Mouse (Mus musculus): ENCODE data around the gene Lipt2.

- TF ChIP-seq CTCF (IDR thresholded peaks at IDR 0.05; ENCODE audit: low read depth, low read length) = no peak
- no peak for TF ChIP-seq GATA1 (IDR thresholded peaks at IDR 0.05; ENCODE audit: borderline replicate concordance, low read length)
- TF ChIP-seq TAL1 (conservative IDR thresholded peaks at IDR 0.05; ENCODE audit: low read depth, low read length) = no peak
These were observed 22.1 kb downstream of the Lipt2 start for GRCm38 (mm10) chr7:100181176-100181575.

Measured in G1E (cell line).